Mouse (Mus musculus) urinary bladder, postnatal 14 days (tissue): ENCODE measurements around the gene 4430402I18Rik.

ENCODE experiments used
- DNase-seq: peaks from one replicate; pipeline ENCODE4 v3.0.0; 2021; ENCODE audit warnings: low spot score

Gene 4430402I18Rik

DNA sequence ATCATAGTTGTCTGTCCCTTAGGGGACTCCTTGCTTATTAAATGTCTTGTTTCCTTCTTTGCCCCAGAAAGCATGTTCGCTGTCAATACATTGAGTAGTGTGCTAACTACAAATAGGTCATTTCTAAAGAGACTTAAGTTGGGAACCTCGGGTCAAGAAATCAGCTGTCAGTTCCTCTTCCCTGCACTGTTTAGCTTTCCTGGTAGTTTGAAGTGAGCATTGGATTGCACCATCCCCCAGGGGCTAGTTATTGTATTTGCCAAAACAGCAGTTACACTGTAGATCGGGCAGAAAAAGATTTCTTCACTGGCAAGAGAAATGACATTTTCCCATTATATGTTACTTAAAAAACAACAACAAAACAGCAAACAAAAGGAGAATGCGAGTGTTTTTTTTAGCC is 578 bp upstream of the 4430402I18Rik start:
- DNase-seq = no peak

DNA sequence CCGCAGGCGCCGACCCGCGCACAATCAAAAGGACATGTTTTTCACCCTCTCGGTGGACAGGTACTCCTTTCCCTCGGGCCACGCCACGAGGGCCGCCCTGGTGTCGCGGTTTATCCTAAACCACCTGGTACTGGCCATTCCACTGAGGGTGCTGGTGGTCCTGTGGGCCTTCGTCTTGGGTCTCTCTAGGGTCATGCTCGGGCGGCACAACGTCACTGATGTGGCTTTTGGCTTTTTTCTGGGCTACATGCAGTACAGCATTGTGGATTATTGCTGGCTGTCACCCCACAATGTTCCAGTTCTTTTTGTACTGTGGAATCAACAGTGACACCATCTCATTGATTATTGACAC is 3.1 kb downstream of the 4430402I18Rik start:
- DNase-seq = no peak

DNA sequence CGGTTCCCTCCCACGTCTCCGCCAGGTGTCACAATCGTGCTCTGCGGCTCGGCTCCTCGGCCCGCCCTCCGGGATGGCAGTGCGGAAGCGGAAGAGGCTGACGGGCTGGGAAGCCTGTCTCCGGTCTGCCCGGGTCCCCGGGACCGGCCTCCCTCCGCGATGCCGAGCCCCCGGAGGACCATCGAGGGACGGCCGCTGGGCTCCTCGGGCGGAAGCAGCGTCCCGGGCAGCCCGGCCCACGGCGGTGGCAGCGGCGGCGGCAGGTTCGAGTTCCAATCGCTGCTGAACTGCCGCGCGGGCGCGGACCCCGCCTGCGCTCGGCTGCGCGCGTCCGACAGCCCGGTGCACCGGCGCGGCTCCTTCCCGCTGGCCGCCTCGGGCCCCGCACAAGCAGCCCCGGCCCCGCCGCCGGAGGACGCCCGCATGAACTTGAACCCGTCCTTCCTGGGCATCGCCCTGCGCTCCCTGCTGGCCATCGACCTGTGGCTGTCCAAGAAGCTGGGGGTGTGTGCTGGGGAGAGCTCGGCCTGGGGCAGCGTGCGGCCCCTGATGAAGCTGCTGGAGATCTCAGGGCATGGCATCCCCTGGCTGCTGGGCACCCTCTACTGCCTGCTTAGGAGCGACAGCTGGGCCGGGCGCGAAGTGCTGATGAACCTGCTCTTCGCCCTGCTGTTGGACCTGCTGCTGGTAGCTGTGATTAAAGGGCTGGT is 3.6 kb downstream of the 4430402I18Rik start, which contains the start of gene Plpp6:
TSS of gene Plpp6 (plus strand) at position 112 of the 710 bp plus-strand sequence.
- DNase-seq = peak; percentile 88

DNA sequence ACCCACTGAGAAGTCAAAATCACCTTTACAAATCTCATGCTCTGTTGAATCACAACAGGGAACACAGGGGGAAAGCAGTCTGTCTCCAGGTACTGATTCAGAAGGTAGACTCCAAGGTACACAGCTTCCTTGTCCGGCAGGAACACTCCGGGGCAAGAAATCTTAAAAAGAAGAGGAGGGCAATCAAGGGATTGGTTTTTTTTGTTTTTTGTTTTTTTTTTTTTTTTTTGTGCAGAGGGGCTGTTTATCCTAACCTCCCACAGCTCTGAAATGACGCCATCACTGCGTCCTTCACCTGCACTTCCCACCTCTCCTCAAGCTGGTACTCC is 4.1 kb downstream of the 4430402I18Rik start:
- no peak for DNase-seq

DNA sequence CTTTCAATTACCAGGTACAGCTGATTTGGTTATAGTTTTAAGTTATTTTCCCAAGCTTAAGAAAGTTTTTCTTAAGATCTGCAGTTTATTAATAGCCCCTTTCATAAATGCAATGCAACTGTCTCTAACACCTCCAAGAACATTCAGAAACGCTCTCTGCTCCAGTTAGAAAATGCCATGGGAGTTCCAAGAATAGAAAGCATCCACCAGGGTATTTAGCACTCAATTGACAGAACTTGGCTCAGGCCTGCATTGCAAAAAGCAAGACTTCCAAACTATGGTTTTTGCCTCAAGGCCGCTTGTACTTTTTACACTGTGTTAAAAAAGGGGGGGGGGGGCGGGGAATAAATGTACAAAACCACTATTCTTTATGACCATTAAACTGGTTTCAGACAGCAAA is 4.5 kb downstream of the 4430402I18Rik start:
- DNase-seq = no peak

DNA sequence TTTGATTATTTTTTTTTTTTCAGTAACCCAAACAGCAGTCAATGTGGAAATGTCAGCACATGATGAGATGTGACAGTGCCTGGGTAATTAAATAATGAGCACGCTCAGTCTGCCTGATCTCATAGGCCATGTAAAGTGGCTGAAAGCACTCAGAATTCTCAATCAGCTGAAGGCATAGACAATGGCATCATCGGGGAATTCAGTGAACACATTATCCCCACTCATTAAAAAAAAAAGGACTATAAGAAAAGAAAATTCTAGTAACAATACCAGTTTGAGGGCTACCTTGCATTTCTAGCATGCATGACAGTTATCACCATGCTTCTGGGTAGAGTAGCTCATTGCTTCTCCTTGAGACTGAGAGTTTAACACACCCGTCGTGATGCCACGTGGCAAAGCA is 16.3 kb downstream of the 4430402I18Rik start:
- DNase-seq = no peak

DNA sequence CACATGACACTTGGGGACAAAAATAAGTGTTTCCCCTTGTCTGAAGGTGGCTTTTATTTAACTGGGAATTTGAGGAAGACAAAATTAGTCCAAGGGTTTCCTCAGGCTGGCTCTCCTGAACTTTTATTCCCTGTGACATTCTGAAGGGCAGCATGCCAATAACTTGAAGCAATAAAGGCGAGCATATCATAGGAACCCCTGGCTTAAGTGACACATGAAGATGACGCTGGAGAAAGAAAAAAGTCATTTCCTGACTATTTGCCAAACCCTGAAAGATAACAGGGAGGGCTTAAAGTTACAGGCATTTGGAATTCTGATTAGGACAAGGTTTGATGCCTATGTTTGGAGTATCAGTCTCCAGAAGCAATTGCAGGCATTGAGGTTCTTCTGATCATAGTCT is 20.3 kb downstream of the 4430402I18Rik start:
- no peak for DNase-seq

DNA sequence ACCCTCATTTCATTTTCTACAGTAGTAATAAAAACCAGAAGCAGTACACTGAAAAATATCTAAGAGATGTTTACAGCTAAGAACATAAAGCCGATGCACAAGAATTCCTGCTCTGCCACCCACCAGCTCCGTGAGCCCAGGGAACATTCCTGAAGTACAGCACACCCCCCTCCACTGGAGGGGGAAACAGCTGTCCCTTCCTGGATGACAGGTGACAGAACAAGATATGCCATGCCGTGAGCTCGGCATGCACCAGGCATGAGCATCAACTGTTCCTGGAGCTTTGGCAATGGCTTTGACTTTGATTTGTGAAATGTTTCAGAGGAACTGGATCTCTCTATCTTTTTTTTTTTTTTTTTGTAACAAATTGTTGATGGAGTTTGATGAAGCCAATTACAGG is 20.8 kb downstream of the 4430402I18Rik start:
- no peak for DNase-seq

DNA sequence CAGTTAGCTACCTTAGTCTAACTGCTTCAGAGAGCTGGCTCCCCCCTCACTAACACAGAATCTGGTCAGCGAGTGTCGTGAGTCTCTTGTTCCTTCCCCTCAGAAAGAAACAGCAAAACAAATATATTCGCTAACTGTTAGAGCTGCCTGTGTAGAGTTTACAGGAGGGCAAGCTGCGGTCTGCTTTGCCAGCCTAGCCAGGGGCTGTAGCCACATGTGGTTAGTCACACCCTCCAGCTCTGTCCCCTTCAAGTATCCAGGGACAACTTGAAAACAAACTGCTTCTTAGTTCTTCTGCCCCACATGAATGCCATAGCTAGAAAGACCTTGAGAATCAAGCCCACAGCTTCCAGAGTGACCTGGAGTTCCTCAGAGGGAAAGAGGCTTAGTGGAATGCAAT is 26.3 kb downstream of the 4430402I18Rik start:
- DNase-seq = no peak

DNA sequence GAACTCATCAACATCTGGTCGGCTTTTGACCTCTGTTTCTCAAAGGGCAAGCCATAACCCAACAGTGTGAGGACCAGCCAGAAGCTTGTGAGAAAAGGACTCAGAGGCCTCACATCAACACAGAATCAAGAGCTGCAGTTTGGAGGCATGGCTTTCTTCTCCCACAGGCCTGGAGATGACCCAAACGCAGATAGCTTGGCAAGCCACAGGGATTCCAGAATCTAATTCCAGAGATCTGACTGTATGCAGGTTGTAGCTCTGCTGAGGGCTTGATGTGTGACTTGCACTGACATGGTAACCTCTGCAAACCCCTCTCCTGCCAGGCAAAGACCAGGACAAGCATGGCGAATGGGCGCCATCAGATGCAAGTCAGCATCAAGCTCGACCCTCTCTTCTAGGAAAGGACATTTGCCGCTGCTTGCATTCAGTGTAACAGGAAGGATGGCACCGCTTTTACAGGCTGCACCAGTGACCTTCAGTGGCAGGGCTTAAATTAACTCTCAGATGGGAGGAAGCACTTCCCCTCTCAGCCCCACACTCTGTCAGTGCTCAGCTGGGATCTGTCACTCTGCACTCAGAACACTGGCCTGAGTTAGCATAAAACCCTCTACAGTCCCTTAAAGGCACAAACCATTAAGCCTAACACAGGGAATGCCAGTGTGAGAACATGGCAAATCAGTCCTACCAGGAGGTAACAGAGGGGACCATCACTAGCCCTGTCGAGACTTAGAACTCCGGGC is 27.3 kb downstream of the 4430402I18Rik start:
- peak; percentile 15 for DNase-seq

DNA sequence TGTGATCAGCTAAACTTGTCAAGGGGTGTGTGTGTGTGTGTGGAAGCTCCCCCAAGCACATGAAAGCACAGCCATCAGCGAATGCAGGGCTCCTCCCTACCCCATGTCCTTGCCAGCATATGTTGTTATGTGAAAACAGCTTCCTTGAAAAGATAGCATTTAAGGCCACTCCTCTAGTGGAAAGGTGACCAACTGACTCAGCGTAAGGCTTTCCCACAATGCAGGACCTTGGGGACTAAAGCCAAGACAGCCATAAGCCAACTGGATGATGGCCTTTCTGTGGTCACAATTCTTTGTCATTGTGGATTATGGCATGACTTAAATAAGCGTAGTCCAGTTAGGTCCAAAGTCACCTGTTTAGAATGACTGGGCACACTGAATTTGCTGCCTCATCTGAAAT is 32.7 kb downstream of the 4430402I18Rik start:
- no peak for DNase-seq

DNA sequence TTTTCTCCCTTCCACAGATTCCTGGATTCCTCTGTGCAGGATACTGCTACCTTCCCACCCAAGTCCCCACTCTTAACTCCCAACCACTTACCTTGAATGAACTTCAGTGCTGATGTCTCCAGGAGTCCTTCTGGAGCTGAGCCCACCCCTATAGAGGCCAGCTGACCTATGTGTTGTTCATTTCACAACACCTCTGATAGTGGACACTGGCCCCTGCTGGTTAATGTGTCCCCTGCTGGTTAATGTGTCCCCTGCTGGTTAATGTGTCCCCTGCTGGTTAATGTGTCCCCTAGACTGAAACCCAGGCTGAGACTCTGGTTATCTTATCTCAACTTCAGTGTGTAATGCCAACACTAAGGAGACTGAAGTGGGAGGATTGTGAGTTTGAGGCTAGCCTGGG is 38.6 kb downstream of the 4430402I18Rik start:
- DNase-seq = no peak

DNA sequence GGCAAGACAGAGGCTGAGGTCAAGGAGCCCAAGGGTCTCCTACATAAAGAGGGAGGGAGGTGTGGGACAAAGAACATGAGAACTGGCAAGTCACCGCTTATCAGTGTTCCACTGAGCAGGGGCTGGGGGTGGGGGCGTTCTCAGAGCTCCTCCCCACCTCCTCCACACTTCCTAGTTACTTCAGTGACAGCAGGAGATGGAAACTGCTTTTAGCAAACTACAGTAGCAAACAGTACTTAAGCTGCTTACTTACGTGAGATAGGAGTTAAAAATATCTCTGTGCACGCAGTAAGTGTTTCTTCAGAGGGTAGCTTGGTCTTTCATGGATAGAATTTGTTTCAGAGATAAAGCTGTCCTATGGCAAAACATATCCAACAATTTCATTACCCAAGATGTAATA is 40.2 kb downstream of the 4430402I18Rik start:
- no peak for DNase-seq

DNA sequence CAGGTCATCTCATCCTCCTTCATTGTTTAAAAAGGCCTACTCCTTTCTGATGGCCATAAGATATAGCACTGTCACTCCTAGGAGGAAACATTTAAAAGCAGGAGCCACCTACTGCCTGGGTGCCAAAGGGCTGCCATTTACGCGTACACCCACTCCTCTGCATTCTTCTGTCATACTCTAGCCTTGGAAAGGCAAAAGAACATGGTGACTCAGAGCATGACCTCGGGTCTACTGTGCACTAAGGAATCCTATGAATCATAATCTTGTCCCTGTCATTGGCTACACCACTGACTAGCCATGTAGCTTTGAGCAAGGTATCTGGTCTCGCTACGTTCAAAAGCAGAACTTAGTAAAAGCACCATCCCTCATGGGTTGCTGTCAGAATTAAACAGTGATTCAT is 41.2 kb downstream of the 4430402I18Rik start:
- DNase-seq = no peak

DNA sequence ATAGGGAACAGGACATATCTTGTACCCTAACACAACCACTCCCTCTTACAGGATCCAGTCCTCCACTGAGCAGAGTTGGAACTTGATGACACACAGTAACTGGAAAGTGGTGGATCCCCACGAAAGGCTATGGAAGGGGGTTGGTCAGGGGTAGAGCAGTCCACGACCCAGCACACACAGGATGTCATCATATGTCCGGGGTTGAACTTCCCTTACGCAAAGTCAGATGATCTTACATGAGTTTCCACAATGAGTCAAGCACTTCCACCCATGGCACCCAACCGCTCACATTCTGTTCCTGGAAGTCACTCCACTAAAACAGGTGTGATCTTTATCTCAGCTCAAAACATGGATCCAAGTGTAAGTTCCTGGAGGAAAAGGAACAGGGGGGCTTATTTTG is 49.8 kb downstream of the 4430402I18Rik start:
- DNase-seq = no peak

DNA sequence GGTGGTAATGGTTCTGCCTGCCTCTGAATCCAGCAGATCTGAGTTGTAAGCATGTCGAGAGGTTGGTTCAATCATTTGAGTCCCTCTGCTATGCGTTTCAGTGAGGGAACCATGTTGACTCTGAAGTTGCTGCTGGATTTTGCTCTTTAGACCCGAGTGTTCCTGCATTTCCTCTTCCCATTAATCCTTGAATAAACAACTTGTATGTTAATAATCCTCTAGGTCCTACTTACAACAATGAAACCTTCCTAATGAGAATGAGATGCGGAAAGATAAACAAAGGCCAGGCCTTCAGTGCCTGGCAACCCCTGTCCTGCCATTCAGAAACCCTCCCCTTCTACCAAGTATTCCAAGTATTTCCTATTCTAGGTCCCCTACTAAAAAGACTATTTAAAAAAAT is 51.1 kb downstream of the 4430402I18Rik start:
- no peak for DNase-seq

DNA sequence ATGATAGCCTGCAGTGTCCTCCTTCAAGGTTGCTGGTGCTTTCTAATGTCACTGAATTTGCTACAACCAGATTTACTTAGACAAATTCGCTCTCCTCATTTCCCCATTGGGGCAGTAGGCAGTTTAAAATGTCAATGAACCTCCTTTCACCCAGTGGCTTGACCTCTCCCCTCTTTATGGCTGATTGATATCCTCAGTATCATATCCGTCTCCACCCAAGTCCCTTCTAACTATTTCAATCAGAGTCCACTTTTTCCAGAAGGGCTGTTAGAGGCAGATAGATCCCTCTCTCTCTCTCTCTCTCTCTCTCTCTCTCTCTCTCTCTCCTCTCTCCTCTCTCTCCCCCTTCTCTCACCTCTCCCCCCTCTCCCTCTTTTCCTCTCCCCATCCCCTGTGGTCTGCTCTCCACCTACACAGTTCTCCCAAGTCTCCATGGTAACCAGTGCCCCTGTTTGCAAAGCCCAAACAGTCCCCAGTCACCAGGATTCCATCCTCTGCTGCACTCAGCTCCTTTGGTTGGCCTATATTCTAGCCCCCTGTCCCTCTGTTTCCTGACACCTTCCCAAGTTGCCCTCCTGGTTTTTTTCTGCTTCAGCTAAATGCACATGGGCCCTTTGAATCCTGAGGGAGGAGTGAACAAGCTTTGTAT is 51.9 kb downstream of the 4430402I18Rik start:
- DNase-seq = no peak

DNA sequence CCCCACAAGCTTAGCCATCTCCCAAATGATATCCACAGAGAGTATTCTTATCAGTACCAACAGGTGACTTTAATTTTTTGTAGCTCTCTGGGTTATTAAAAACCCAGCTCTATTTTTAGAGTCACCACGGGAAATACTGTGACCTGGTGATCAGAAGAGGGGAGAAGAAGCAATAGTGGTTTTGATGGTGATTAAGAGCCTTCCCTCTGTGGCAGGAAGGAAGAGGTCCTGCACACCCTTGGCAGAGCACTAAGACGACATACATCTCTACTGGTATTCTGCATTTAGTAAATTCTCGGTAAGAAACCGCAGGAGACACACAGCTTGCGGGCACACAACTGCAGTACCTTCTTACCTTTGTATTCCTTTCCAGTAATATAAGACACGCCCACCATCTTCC is 53.0 kb downstream of the 4430402I18Rik start:
- no peak for DNase-seq

DNA sequence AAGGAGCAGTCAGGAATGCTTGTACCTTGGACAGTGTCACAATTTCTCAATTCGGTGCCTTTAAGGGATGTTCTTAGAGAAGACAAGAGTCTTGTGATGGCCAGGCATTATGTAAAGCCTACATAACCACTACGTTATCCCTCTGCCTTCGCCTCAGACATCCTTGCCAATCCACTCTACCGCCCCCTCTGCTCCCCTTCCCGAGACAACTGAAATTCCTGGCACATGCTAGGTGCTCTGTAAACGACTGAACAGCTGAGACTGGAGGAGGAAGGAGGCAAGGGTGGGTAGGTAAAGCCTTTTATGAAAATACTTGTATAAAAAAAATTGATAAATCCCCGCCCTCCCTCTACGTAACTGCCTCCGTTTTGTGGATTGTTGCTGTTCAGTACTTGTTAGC is 58.9 kb downstream of the 4430402I18Rik start:
- DNase-seq = no peak

DNA sequence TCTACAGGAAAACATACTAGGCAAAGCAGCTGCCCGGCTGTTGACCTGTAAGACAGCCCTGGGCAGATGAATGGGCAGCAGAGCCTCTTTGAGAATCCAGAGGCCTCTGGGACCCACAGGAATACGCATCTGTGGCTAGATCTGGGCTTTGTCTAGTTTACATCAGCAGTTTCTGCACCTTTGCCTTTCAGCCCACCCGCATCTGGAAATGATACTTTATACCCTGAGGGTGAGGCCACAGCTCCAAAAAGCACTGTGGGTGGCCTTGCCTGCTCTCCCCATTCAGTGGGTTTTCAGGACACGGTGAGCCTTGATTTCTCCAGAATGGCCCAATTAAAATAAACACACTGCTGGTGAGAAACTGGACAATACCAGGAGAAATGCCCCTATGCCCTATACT is 59.4 kb downstream of the 4430402I18Rik start:
- DNase-seq = no peak

DNA sequence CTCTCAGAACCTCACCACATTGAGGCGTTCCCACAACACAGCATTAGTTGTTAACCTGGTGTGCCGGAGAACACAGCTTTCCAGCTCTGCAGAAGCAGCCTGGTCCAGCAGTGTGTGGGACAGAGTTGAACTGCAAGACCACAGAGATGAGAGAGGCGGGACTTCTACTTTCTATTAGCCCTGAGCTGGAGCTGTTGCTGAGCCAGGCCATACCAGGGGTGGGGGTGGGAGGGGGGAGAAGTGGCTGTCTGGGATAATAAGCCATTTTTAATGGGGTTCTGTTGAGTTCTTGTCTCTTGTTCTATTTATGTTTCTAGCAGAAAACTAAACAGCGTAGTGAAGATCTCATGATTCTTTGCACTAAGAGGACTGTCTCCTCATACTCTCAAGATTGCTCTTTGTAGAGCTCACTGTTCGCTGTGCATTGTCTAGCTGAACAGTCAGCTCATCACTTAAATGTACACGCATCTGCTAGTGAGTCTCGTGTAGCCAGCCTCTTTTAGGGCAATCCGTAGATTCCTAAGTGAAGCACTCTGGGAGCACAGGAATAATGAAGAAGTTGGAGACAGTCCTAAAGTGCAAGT is 64.0 kb downstream of the 4430402I18Rik start:
- no peak for DNase-seq

DNA sequence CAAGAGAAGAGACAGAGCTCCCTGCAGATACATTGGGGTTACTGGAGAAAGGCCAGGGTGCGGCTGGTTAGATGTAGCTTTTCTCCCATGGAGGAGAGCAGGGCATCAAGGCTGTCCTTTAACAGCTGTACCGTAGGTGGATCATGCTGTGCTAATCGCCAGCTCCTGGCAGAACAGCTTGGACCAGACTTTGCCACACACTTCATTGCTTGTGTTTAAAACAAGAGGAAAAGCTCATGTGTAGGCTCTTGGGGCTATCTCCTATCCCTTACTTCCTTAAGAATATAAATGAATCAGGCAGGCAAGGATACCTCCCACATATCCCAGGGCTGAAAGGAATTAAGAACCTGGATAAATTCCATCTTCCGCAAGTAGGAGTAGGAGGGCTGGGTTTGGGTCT is 64.8 kb downstream of the 4430402I18Rik start:
- no peak for DNase-seq

DNA sequence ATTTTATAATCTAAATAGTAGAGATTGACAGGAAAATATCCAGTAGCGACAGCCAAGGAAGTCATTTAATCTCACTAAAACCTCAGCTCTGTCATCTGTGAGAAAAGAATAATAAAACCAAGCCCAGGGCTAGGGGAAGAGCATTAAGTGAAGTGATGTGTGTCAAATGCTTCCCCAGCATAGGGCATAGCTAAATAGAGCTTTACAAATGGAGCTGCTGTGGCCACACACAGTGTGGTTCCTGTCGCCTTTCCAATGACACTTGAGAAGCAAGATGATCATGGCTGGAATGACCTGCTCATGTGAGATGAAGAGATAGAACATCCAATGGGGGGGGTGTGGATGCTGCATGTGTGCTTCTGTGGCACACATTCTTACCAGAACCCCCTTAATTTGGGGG is 65.5 kb downstream of the 4430402I18Rik start:
- no peak for DNase-seq
